Mouse (Mus musculus) lung, postnatal 0 days (tissue): Measurements from ENCODE around the gene Pcdh7. TPM values are rescaled to one million over a fixed set of nuclear protein-coding genes. Genes with fewer than 3 reads are reported as not detected.
"Not testable (repeated sequence)": the region's sequence is repeated elsewhere in the genome, so short reads cannot be mapped to it uniquely, and the experiment has no call there.

Source experiments
- ATAC-seq: fragments of 200-750 bp; cut with Nextera tagmentation; 2 replicates; pipeline ENCODE4 v1.8.0; 2017; ENCODE audit warnings: moderate library complexity
- DNase-seq: peaks from one replicate; pipeline ENCODE4 v3.0.0-alpha.2; 2016; ENCODE audit warnings: low spot score
- H3K27ac ChIP-seq: fragments of 300-500 bp; sonication (generic); 2 replicates; pipeline ENCODE4 v1.5.1; 2014; ENCODE audit warnings: antibody characterized with exemption, mild to moderate bottlenecking, low read length, mixed read lengths
- H3K27me3 ChIP-seq: fragments of 300-500 bp; sonication (generic); replicated peaks from 2 replicates; pipeline ENCODE4 v1.6.1; 2014; ENCODE audit warnings: low read length, mixed read lengths; ENCODE audit not compliant: insufficient read depth
- H3K36me3 ChIP-seq: fragments of 300-500 bp; sonication (generic); 2 replicates; pipeline ENCODE4 v1.6.1; 2014; ENCODE audit warnings: low read length, mixed read lengths; ENCODE audit not compliant: insufficient read depth
- H3K4me1 ChIP-seq: fragments of 300-500 bp; sonication (generic); 2 replicates; pipeline ENCODE4 v1.6.1; 2014; ENCODE audit warnings: antibody characterized with exemption, low read depth, low read length, mixed read lengths; ENCODE audit not compliant: insufficient read depth
- H3K4me2 ChIP-seq: fragments of 300-500 bp; sonication (generic); replicated peaks from 2 replicates; pipeline ENCODE4 v1.6.1; 2014; ENCODE audit warnings: low read depth, mild to moderate bottlenecking, low read length, moderate library complexity, mixed read lengths
- H3K4me3 ChIP-seq: fragments of 300-500 bp; sonication (generic); 2 replicates; pipeline ENCODE4 v1.5.1; 2014; ENCODE audit warnings: low read depth, low read length
- H3K9ac ChIP-seq: fragments of 300-500 bp; sonication (generic); replicated peaks from 2 replicates; pipeline ENCODE4 v1.6.1; 2014; ENCODE audit warnings: low read depth, mild to moderate bottlenecking
- H3K9me3 ChIP-seq: fragments of 300-500 bp; sonication (generic); 2 replicates; pipeline ENCODE4 v1.6.1; 2016; ENCODE audit warnings: low read length, mixed read lengths
- CTCF ChIP-seq: IDR thresholded peaks from 2 replicates; pipeline ENCODE4 v1.5.1; 2016; ENCODE audit warnings: antibody characterized with exemption, mild to moderate bottlenecking
- EP300 ChIP-seq: IDR thresholded peaks from 2 replicates; pipeline ENCODE4 v1.6.1; 2016; ENCODE audit warnings: antibody characterized with exemption, mild to moderate bottlenecking, control low read depth
- WGBS: fragments of 180-500 bp; shearing (Covaris S2); extraction: QIAGEN DNeasy Blood & Tissue Kit; methylation state at CpG from one replicate; pipeline ENCODE4 v1.1.7; 2014; 5-methylcytosine and 5-hydroxymethylcytosine counted together
- polyA plus RNA-seq: library from polyadenylated mRNA; unstranded; fragments of >200 nt; fragmentation: Nextera tagmentation; extraction: Ambion mirVana; gene quantifications from 2 replicates; pipeline ENCODE4 v1.2.1, GENCODE M21; 2015

Gene Pcdh7
- polyA plus RNA-seq, 1 experiment from 2014 or later, result 1.2 TPM

DNA sequence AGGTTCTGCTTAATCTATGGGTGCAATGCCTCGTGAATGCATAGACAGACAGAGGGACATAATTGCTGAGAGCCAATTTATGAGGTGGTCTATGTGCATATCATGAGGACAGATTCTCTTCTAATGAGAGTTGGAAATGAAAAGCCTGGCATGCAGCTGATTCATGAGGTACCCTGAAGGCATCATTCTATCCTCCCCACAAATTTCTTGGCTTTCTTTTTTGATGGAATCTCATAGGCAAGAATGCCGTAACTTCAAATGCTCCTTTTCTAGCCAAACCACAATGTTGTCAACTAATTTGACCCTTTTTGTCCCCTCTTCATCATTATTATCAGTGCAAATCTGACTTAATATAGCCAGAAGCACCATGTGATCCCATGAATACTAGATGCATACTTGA is 426.1 kb downstream of the Pcdh7 start:
- no peak for DNase-seq
- Histone ChIP-seq H3K9ac (no peak overlapping the region), H3K36me3 (no peaks in the 10 kb centered on the region), H3K9me3 (no peaks in the 10 kb centered on the region), H3K4me1 (no peaks in the 10 kb centered on the region), H3K27me3 (no peaks in the 10 kb centered on the region), H3K4me3 (no peak overlapping the region), H3K4me2 (no peak overlapping the region), H3K27ac (no peak overlapping the region)
- TF ChIP-seq EP300, result no peak
- no peak for TF ChIP-seq CTCF
- ATAC-seq, result no peak
- 66% methylated on average over 2 of the region's 2 CpGs for WGBS

DNA sequence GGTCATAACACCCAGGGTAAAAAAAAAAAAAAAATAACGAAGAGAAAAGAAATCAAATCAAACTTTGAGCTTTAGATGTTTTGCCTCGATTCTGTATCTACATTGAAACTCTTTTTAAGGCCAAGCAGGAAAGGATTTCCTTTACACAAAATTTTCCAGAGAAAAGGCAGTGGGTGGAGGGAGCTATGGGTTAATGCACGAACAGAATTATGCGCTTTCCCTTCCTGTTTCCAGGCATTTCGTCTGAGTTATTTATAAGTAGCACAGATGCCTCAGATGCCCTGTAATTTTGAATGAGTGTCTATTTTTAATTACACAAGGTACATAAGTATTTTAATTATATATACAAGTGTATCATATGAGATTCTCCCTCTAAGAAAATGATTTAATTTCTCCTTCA is 436.2 kb downstream of the Pcdh7 start:
- TF ChIP-seq CTCF (no peak), EP300 (no peak)
- H3K27me3 ChIP-seq, result no peaks in the 10 kb centered on the region
- 55% methylated on average over 5 of the region's 5 CpGs for WGBS
- no peak overlapping the region for H3K4me2 ChIP-seq
- H3K36me3 ChIP-seq, result no peaks in the 10 kb centered on the region
- H3K9me3 ChIP-seq, result no peaks in the 10 kb centered on the region
- no peak overlapping the region for H3K27ac ChIP-seq
- DNase-seq (no peak), ATAC-seq (no peak)
- H3K9ac ChIP-seq, result no peak overlapping the region
- H3K4me3 ChIP-seq, result no peak overlapping the region
- H3K4me1 ChIP-seq, result no peaks in the 10 kb centered on the region

DNA sequence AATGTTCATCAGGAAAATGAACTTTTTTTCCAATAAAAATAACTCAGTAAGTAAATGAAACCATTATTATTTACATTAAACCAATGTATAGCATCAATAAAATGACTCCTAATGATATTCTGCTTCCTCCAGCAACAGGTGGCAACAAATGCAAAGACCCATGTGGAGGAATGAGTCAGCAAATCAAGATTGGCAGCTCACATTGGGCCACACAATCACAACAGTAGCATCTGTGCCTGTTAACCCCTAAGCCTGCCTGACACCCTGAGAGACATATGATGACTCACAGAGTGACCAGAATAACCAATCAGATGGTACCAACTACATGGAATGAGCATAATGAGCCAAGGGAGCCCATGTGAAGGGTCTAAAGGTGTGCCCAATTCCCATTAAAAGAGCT is 454.5 kb downstream of the Pcdh7 start:
- Histone ChIP-seq H3K36me3 (no peaks in the 10 kb centered on the region), H3K27me3 (no peaks in the 10 kb centered on the region), H3K9ac (no peak overlapping the region), H3K4me1 (no peaks in the 10 kb centered on the region), H3K27ac (no peak overlapping the region), H3K4me2 (no peak overlapping the region), H3K9me3 (no peaks in the 10 kb centered on the region), H3K4me3 (no peak overlapping the region)
- no peak for TF ChIP-seq CTCF
- TF ChIP-seq EP300, result no peak
- DNase-seq (no peak), ATAC-seq (no peak)

DNA sequence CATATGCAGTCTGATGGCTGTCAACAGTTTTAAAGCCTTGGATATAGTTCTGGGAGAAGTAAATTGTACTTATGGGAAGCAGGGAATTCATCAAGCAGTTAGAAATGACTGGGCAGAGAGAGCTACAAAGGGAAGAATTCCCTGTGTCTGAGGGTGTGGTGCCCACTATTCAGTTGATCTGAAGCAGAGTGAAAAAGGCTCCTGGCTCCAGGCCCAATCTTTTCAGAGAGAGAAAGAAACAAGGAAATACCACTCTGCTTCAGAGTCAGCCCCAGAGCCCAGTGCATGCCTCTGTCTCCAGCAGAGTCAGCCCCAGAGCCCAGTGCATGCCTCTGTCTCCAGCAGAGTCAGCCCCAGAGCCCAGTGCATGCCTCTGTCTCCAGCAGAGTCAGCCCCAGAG is 456.6 kb downstream of the Pcdh7 start:
- not testable (repeated sequence) for H3K36me3 ChIP-seq, H3K27me3 ChIP-seq, H3K9ac ChIP-seq, H3K4me2 ChIP-seq, H3K9me3 ChIP-seq, ATAC-seq, DNase-seq, H3K4me3 ChIP-seq, H3K4me1 ChIP-seq, H3K27ac ChIP-seq

DNA sequence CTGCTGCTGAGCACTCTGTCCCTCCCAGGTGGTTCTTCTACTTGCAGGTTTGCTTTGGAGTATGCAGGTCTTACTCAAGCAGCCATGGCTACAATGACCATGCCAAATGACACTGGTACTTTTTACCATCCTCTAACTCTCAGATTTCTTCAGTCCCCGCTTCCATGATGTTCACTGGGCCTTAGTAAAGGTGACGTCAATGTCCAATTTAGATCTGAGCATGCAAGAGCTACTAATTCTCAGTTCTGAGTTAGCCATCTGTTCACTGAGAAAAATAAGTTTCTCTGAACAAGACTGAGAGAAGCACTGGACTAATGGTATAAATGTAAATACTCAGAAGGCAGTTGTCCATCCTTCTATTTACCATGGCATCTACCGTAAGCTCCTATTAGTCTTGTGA is 457.8 kb downstream of the Pcdh7 start:
- Histone ChIP-seq H3K36me3 (no peaks in the 10 kb centered on the region), H3K4me1 (no peaks in the 10 kb centered on the region), H3K27ac (no peak overlapping the region), H3K4me2 (no peak overlapping the region), H3K9me3 (no peaks in the 10 kb centered on the region), H3K4me3 (no peak overlapping the region), H3K9ac (no peak overlapping the region), H3K27me3 (no peaks in the 10 kb centered on the region)
- 92% methylated on average over 3 of the region's 3 CpGs for WGBS
- DNase-seq (no peak), ATAC-seq (no peak)
- no peak for TF ChIP-seq CTCF
- no peak for TF ChIP-seq EP300
